Mouse (Mus musculus) intestine, embryonic 16.5 days (tissue): Measurements from ENCODE around the gene Pptc7. TPM values are rescaled to one million over a fixed set of nuclear protein-coding genes. Genes with fewer than 3 reads are reported as not detected.

Source experiments
- ATAC-seq: fragments of 200-750 bp; cut with Nextera tagmentation; 2 replicates; pipeline ENCODE4 v1.8.0; 2017; ENCODE audit warnings: moderate TSS enrichment, moderate library complexity
- H3K27ac ChIP-seq: fragments of 300-500 bp; sonication (generic); 2 replicates; pipeline ENCODE4 v1.5.1; 2014; ENCODE audit warnings: mild to moderate bottlenecking, low read length
- H3K27me3 ChIP-seq: fragments of 300-500 bp; sonication (generic); replicated peaks from 2 replicates; pipeline ENCODE4 v1.6.1; 2014; ENCODE audit warnings: low read length, control low read depth, mixed read lengths; ENCODE audit not compliant: control insufficient read depth, insufficient read depth
- H3K36me3 ChIP-seq: fragments of 300-500 bp; sonication (generic); 2 replicates; pipeline ENCODE4 v1.6.1; 2014; ENCODE audit warnings: low read length, control low read depth; ENCODE audit not compliant: control insufficient read depth, insufficient read depth
- H3K4me1 ChIP-seq: fragments of 300-500 bp; sonication (generic); 2 replicates; pipeline ENCODE4 v1.6.1; 2014; ENCODE audit warnings: low read length, control low read depth, mixed read lengths; ENCODE audit not compliant: control insufficient read depth, insufficient read depth
- H3K4me2 ChIP-seq: fragments of 300-500 bp; sonication (generic); 2 replicates; pipeline ENCODE4 v1.6.1; 2014; ENCODE audit warnings: low read depth, low read length, control low read depth
- H3K4me3 ChIP-seq: fragments of 300-500 bp; sonication (generic); 2 replicates; pipeline ENCODE4 v1.5.1; 2014; ENCODE audit warnings: mild to moderate bottlenecking, low read length
- H3K9ac ChIP-seq: fragments of 300-500 bp; sonication (generic); 2 replicates; pipeline ENCODE4 v1.6.1; 2014; ENCODE audit warnings: low read depth, low read length
- H3K9me3 ChIP-seq: fragments of 300-500 bp; sonication (generic); 2 replicates; pipeline ENCODE4 v1.6.1; 2016; ENCODE audit warnings: low read length, control low read depth; ENCODE audit not compliant: control insufficient read depth
- WGBS: fragments of 180-500 bp; shearing (Covaris S2); extraction: QIAGEN DNeasy Blood & Tissue Kit; methylation state at CpG from one replicate; pipeline ENCODE4 v1.1.7; 2014; 5-methylcytosine and 5-hydroxymethylcytosine counted together
- polyA plus RNA-seq: library from polyadenylated mRNA; unstranded; fragments of >200 nt; fragmentation: Nextera tagmentation; extraction: Ambion mirVana; gene quantifications from 2 replicates; pipeline ENCODE4 v1.2.1, GENCODE M21; 2015

Pptc7 gene
- polyA plus RNA-seq, 1 experiment from 2014 or later = 6.8 TPM

- Histone ChIP-seq H3K27ac (peak overlapping the region; percentile 88), H3K27me3 (no peaks in the 10 kb centered on the region), H3K4me3 (no peak overlapping the region), H3K9me3 (no peaks in the 10 kb centered on the region), H3K4me2 (peak overlapping the region; percentile 32), H3K9ac (peak overlapping the region; percentile 34), H3K4me1 (peaks cover 22% of the 10 kb centered on the region), H3K36me3 (no peaks in the 10 kb centered on the region)
- ATAC-seq = no peak
- WGBS = 28% methylated on average over 19 of the region's 19 CpGs
Measured at GRCm38 (mm10) chr5:122280827-122281462, 3.2 kb upstream of the Pptc7 start.

DNA sequence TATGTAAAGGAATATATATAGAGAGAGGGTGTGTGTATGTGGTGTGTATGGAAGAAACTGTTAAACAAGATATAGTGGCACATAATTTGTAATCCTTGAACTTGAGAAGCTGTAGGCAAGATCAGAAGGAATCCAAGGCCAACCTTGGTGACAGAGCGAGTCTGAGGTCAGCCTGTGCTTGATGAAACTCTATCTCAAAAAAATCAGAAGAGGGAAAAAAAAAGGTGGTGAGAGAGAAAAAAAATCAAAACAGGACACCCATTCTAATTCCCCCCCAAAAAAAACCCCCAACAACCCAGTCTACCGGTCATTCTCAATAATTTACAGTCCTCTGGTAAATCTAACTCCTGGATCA lies 360 bp upstream of the Pptc7 start:
- Histone ChIP-seq H3K27ac (no peak overlapping the region), H3K9ac (peak overlapping the region; percentile 95; the same call in 1 of the 2 replicates), H3K4me1 (peaks cover 22% of the 10 kb centered on the region), H3K9me3 (no peaks in the 10 kb centered on the region), H3K27me3 (no peaks in the 10 kb centered on the region), H3K4me2 (peak overlapping the region; percentile 43), H3K4me3 (peak overlapping the region; percentile 93), H3K36me3 (no peaks in the 10 kb centered on the region)
- WGBS = 33% methylated on average over 2 of the region's 2 CpGs
- ATAC-seq = no peak

DNA sequence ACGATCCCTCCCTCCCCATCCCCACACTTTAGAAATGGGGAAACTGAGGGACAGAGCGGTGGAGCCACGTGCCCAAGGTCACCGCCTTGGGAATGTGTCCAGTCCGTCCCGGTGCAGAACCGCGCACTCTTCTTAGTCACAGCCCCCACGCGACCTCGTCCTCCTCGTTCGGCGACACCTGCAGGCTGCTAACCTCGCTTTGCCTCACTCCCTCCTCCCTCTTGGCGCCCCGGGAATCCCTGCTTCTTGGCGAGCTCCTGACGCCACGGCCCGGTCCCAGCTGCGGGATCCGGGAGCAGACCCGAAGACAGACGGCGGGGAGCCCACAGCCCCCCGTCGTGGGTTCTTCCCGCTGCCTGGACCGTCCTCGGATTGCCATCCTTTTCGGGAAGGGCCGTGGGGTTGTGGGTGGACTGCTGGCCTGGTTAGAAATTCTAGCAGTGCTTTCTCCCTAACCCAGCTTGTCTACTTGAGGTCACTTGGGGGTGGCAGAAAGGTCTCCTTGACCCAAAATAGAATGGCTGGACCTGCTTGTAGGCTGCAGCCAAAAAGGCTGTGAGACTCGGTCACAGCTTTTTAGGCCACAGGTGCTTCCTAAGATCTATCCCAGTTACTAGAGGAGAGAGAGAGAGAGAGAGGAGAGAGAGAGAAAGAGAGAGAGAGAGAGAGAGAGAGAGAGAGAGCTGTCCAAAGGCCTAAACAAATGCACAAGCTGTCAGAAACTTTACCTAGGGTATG lies 1.0 kb downstream of the Pptc7 start:
- WGBS = 1% methylated on average over 34 of the region's 34 CpGs
- no peaks in the 10 kb centered on the region for H3K36me3 ChIP-seq
- no peaks in the 10 kb centered on the region for H3K27me3 ChIP-seq
- H3K27ac ChIP-seq = peak overlapping the region; percentile 64
- peak overlapping the region; percentile 93 for H3K4me3 ChIP-seq
- peak overlapping the region; percentile 95 for H3K9ac ChIP-seq
- peak; percentile 32 for ATAC-seq
- H3K9me3 ChIP-seq = no peaks in the 10 kb centered on the region
- peak overlapping the region; percentile 88 for H3K4me2 ChIP-seq
- peaks cover 15% of the 10 kb centered on the region for H3K4me1 ChIP-seq

GRCm38 (mm10) chr5:122285767-122286150 lies 1.6 kb downstream of the Pptc7 start:
- 54% methylated on average over 7 of the region's 7 CpGs for WGBS
- peaks cover 9% of the 10 kb centered on the region for H3K4me1 ChIP-seq
- no peak for ATAC-seq
- H3K4me3 ChIP-seq = peak overlapping the region; percentile 93
- no peaks in the 10 kb centered on the region for H3K9me3 ChIP-seq
- peak overlapping the region; percentile 95 for H3K9ac ChIP-seq
- no peak overlapping the region; the same call in 1 of the 2 replicates for H3K27ac ChIP-seq
- H3K27me3 ChIP-seq = no peaks in the 10 kb centered on the region
- no peaks in the 10 kb centered on the region for H3K36me3 ChIP-seq
- peak overlapping the region; percentile 88 for H3K4me2 ChIP-seq

DNA sequence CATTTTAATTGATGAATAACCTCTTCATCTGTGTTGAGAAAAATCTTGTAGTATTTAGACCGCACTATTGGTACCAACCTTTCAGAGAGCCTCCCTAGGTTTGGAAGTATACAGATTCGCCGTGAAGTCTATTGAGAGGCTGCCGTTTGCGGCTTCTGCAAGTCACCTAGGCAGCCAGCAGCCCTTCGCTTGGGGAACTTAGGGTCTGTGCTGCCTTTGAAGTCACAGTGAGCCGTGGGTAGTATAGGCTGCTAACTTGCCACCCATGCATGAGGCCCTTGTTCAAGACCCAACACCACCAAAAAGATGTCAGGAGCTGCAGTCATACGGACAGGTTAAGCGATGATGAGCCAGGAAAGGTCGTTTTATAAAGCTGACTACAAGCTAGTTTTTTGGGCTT lies 2.0 kb downstream of the Pptc7 start:
- Histone ChIP-seq H3K9ac (peak overlapping the region; percentile 38; the same call in 1 of the 2 replicates), H3K4me1 (peaks cover 6% of the 10 kb centered on the region), H3K27ac (no peak overlapping the region; the same call in 1 of the 2 replicates), H3K36me3 (no peaks in the 10 kb centered on the region), H3K4me3 (peak overlapping the region; percentile 93), H3K4me2 (peak overlapping the region; percentile 88), H3K27me3 (no peaks in the 10 kb centered on the region), H3K9me3 (no peaks in the 10 kb centered on the region)
- ATAC-seq = no peak
- 86% methylated on average over 10 of the region's 10 CpGs for WGBS

- 82% methylated on average over 4 of the region's 4 CpGs for WGBS
- Histone ChIP-seq H3K27me3 (no peaks in the 10 kb centered on the region), H3K36me3 (no peaks in the 10 kb centered on the region), H3K4me1 (peaks cover 10% of the 10 kb centered on the region), H3K4me3 (no peak overlapping the region), H3K27ac (no peak overlapping the region), H3K9ac (no peak overlapping the region), H3K9me3 (no peaks in the 10 kb centered on the region), H3K4me2 (no peak overlapping the region)
- ATAC-seq = no peak
Measured at GRCm38 (mm10) chr5:122287026-122287425, 2.9 kb downstream of the Pptc7 start.

GRCm38 (mm10) chr5:122288147-122288811 lies 4.1 kb downstream of the Pptc7 start:
- Histone ChIP-seq H3K9me3 (no peaks in the 10 kb centered on the region), H3K36me3 (no peaks in the 10 kb centered on the region), H3K27me3 (no peaks in the 10 kb centered on the region), H3K4me2 (no peak overlapping the region), H3K27ac (no peak overlapping the region), H3K4me3 (no peak overlapping the region), H3K9ac (no peak overlapping the region), H3K4me1 (peaks cover 18% of the 10 kb centered on the region)
- no peak for ATAC-seq
- 82% methylated on average over 4 of the region's 4 CpGs for WGBS

DNA sequence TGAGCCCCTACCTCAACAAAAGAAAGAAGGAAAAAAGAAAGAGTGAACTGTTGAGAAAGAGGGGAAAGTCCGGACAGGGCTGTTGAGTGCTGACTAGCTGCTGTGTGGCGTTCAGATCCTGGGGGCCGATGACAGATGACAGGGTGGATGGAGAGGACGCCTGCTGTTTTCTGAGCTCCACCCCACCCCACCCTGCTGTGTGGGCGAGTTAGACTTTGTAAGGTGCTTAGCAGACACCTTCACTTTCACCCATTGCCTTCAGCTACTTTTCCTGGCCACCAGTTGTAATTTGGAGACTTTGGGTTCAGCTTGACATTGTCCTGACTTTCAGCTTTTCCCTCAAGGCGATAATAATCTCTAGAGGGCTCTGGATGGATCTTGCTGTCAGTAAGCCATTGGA lies 7.0 kb downstream of the Pptc7 start:
- Histone ChIP-seq H3K4me3 (no peak overlapping the region), H3K36me3 (no peaks in the 10 kb centered on the region), H3K9ac (peak overlapping the region; percentile 50; the same call in 1 of the 2 replicates), H3K4me1 (peaks cover 19% of the 10 kb centered on the region), H3K27me3 (no peaks in the 10 kb centered on the region), H3K9me3 (no peaks in the 10 kb centered on the region), H3K4me2 (peak overlapping the region; percentile 43), H3K27ac (peak overlapping the region; percentile 81)
- peak; percentile 65 for ATAC-seq
- 41% methylated on average over 6 of the region's 6 CpGs for WGBS

- H3K4me2 ChIP-seq = peak overlapping the region; percentile 43
- no peaks in the 10 kb centered on the region for H3K9me3 ChIP-seq
- no peaks in the 10 kb centered on the region for H3K36me3 ChIP-seq
- H3K4me3 ChIP-seq = no peak overlapping the region
- no peaks in the 10 kb centered on the region for H3K27me3 ChIP-seq
- H3K27ac ChIP-seq = peak overlapping the region; percentile 81
- peaks cover 19% of the 10 kb centered on the region for H3K4me1 ChIP-seq
- H3K9ac ChIP-seq = peak overlapping the region; percentile 50
- 57% methylated on average over 17 of the region's 17 CpGs for WGBS
- peak; percentile 62 for ATAC-seq
Measured at GRCm38 (mm10) chr5:122291553-122292339, 7.6 kb downstream of the Pptc7 start.
